Comparison of ENCODE assay signal across 9 mouse cellular contexts in genomic region chr4:125780921-125781487, GRCm38 (mm10).
A peak's percentile ranks its signal among the peaks of the same experiment; 100 is the strongest.
DNase-seq lines count a peak whose midpoint lies in the region; ATAC-seq and TF ChIP-seq lines count a peak whose summit lies in the region.
"Had no signal": no experiment of that assay in that cellular context is flagged by ENCODE, and none has a peak within 500 bp of the region (broad histone marks: within the 10 kb centered on the region; RNA-seq: fewer than 3 reads in every experiment).

No protein-coding gene starts in this region.

- H3K4me2 ChIP-seq in midbrain, embryonic 16.5 days (ENCODE audit: low read length), result peak overlapping the region; percentile 18; the same call in 1 of the 2 replicates
- no peak overlapping the region for H3K4me2 ChIP-seq in intestine, embryonic 15.5 days (replicated peaks)
- H3K4me2 ChIP-seq in liver, postnatal 0 days (ENCODE audit: low read depth, low read length), result no peak overlapping the region

- H3K4me3 ChIP-seq in midbrain, embryonic 16.5 days (ENCODE audit: low read depth, low read length), result no peak overlapping the region
- H3K4me3 ChIP-seq in intestine, embryonic 15.5 days (replicated peaks), result no peak overlapping the region
- no peak overlapping the region for H3K4me3 ChIP-seq in liver, postnatal 0 days (ENCODE audit: low read depth, low read length)

- H3K36me3 ChIP-seq in midbrain, embryonic 16.5 days (ENCODE audit: control insufficient read depth, insufficient read depth, low read length), result no peaks in the 10 kb centered on the region
- no peaks in the 10 kb centered on the region for H3K36me3 ChIP-seq in intestine, embryonic 15.5 days
- H3K36me3 ChIP-seq in liver, postnatal 0 days (replicated peaks; ENCODE audit: insufficient read depth, low read length), result no peaks in the 10 kb centered on the region

- ATAC-seq in frontal cortex, adult (ENCODE audit: low TSS enrichment), result peak; percentile 99
- peak; percentile 59; the same call in 1 of the 2 replicates for ATAC-seq in midbrain, embryonic 16.5 days
- no peak for ATAC-seq in intestine, embryonic 15.5 days
- ATAC-seq in liver, postnatal 0 days, result no peak

- 4% methylated on average over 12 of the region's 12 CpGs for WGBS in midbrain, embryonic 16.5 days
- 14% methylated on average over 12 of the region's 12 CpGs for WGBS in intestine, embryonic 15.5 days
- WGBS in liver, postnatal 0 days (ENCODE audit: insufficient replicate concordance), result 25% methylated on average over 12 of the region's 12 CpGs

- TF ChIP-seq EP300 in liver, postnatal 0 days (IDR thresholded peaks at IDR 0.05; ENCODE audit: low read depth), result no peak

- no peak for TF ChIP-seq CTCF in liver, postnatal 0 days (IDR thresholded peaks at IDR 0.05; ENCODE audit: low read depth)

- H3K4me1 ChIP-seq in midbrain, embryonic 16.5 days (ENCODE audit: control insufficient read depth, insufficient read depth, low read length), result peaks cover 16% of the 10 kb centered on the region; the same call in 1 of the 2 replicates
- H3K4me1 ChIP-seq in intestine, embryonic 15.5 days (replicated peaks), result no peaks in the 10 kb centered on the region
- no peaks in the 10 kb centered on the region for H3K4me1 ChIP-seq in liver, postnatal 0 days (ENCODE audit: insufficient read depth)

- peak; percentile 32 for DNase-seq in brain, embryonic 18.5 days (ENCODE audit: low read depth, low spot score)
- DNase-seq in layer of hippocampus, adult 9-11 months, result peak; percentile 64
- no peak for DNase-seq in lung, postnatal 4 days
- DNase-seq in kidney, postnatal 36 days, result no peak
- no peak for DNase-seq in liver, postnatal 0 days

- peak overlapping the region; percentile 48; the same call in 1 of the 2 replicates for H3K9ac ChIP-seq in midbrain, embryonic 16.5 days (ENCODE audit: low read depth, low read length)
- H3K9ac ChIP-seq in intestine, embryonic 15.5 days, result no peak overlapping the region
- H3K9ac ChIP-seq in liver, postnatal 0 days (replicated peaks), result no peak overlapping the region

- no peaks in the 10 kb centered on the region for H3K9me3 ChIP-seq in midbrain, embryonic 16.5 days (replicated peaks; ENCODE audit: control insufficient read depth, low read length, poor library complexity, severe bottlenecking)
- no peaks in the 10 kb centered on the region for H3K9me3 ChIP-seq in intestine, embryonic 15.5 days
- no peaks in the 10 kb centered on the region for H3K9me3 ChIP-seq in liver, postnatal 0 days (ENCODE audit: low read length)

- H3K27me3 ChIP-seq in midbrain, embryonic 16.5 days (ENCODE audit: control insufficient read depth, insufficient read depth, low read depth, low read length), result no peaks in the 10 kb centered on the region; the same call in 1 of the 2 replicates
- H3K27me3 ChIP-seq in intestine, embryonic 15.5 days (replicated peaks), result 0 out of 2 replicates have a peak, but pooled peaks cover 8% of the 10 kb centered on the region
- H3K27me3 ChIP-seq in liver, postnatal 0 days (ENCODE audit: insufficient read depth, low read length), result no peaks in the 10 kb centered on the region

- H3K27ac ChIP-seq in midbrain, embryonic 16.5 days (ENCODE audit: low read length), result peak overlapping the region; percentile 62
- H3K27ac ChIP-seq in intestine, embryonic 15.5 days, result no peak overlapping the region
- no peak overlapping the region for H3K27ac ChIP-seq in liver, postnatal 0 days (ENCODE audit: low read depth)
- H3K27ac ChIP-seq: stomach, postnatal 0 days had no signal

Comparison
In these comparisons a context has a peak if more than half of its experiments do, and no peak if none do; other contexts are left out.
1. DNase-seq: peak in brain, embryonic 18.5 days (single experiment) and layer of hippocampus, adult 9-11 months (single experiment); none in lung, postnatal 4 days (0 of 2), kidney, postnatal 36 days (0 of 2) and liver, postnatal 0 days (single experiment).
2. ATAC-seq: peak in frontal cortex, adult (single experiment) and midbrain, embryonic 16.5 days (single experiment); none in intestine, embryonic 15.5 days (single experiment) and liver, postnatal 0 days (single experiment).